Mouse (Mus musculus): ENCODE results near the gene Gm10382.
"Not testable (repeated sequence)": the region's sequence is repeated elsewhere in the genome, so short reads cannot be mapped to it uniquely, and the experiment has no call there.

Gm10382 gene

DNA sequence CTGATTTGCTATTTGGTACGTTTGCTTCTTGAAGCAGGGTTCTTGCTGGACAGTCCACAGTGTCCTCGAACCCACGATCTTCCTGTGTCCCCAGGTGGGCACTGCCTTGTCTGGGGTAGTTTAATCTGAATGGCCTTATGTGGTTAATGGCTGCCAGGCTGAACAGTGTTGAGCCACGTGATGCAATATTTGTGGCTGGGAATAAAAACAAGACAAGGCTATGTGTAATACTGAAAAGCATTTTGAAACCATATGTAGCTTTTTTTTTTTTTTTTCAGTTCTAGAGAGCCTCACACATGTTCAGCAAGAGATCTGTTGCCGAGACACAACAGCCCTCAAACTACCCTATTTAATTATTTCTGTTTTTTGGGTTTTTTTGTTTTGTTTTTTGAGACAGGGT is 21.0 kb upstream of the Gm10382 start:
- in situ Hi-C loops (cut with MboI; ENCODE audit: low sequenced_read_pairs): loop anchor here (10.0 kb wide), 1 partner anchor 93 kb away; no protein-coding TSS in a partner anchor

DNA sequence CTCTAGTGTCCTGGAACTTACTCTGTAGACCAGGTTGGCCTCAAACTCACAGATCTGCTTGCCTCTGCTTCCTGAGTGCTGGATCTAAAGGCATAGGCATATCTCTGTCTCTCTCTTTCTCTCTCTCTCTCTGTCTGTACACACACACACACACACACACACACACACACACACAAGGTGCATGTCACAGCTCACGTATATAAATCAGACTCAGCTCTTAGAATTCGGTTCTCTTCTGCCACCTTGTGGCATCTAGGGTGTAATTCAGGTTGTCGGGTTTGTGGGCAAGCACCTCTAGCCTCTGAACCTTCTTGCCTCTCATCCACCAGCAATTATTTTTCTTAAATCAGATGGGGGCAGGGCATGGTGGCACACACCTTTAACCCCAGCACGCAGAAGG is 20.6 kb upstream of the Gm10382 start:
- in situ Hi-C loops (cut with MboI; ENCODE audit: low sequenced_read_pairs): loop anchor here (10.0 kb wide), 1 partner anchor 94 kb away; no protein-coding TSS in a partner anchor

DNA sequence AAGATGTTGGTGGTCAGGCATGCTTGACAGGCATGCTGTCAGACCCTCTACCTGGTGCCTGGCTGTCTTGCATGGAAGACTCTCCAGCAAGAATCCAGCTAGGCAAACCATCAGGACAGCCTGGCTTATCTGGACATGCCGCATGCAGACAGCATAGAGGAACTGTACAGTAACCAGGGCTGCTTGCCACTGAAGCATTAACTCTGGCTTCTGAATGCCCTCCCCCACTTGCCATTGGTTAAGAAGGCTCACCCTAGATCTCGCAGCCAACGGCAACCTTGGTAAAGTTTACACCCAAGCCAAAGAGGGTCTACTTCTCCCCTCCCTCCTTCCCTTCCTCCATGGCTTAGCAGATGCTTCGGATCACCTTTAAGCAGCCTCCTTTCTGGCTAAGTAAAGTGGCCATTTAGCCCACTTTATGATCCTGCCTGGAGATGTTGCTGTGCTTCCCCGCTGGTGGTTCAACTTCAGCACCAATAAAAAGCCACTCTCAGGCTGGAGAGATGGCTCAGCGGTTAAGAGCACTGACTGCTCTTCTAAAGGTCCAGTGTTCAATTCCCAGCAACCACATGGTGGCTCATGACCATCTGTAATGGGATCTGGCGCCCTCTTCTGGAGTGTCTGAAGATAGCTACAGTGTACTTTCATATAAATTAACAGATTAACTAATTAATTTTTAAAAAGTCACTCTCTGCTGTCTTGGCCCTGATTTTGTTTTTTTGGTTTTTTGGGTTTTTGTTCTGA is 18.0 kb upstream of the Gm10382 start:
- in situ Hi-C loops (cut with MboI; ENCODE audit: low sequenced_read_pairs): loop anchor here (10.0 kb wide), 1 partner anchor 466 kb away; no protein-coding TSS in a partner anchor

DNA sequence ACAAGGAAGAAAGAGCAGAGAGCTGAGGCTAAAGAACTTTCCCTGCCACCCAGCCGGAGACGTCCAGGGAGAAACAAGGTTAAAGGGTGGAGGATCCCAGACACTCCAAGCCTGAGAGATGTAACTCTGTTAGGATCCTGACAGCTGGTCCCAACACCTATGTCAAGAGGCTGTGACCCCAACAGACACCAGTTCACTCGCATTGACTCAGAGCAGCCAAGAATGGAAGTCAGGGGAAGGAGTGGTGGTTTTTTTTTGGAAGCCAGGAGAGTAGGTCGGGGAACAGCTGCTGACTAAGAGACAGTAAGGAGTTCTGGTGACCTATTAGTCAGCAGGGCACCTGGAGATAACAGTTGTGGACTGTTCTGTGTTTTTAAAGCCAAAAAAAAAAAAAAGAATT is 17.1 kb upstream of the Gm10382 start:
- in situ Hi-C loops (cut with MboI; ENCODE audit: low sequenced_read_pairs): loop anchor here (10.0 kb wide), 1 partner anchor 467 kb away; no protein-coding TSS in a partner anchor

DNA sequence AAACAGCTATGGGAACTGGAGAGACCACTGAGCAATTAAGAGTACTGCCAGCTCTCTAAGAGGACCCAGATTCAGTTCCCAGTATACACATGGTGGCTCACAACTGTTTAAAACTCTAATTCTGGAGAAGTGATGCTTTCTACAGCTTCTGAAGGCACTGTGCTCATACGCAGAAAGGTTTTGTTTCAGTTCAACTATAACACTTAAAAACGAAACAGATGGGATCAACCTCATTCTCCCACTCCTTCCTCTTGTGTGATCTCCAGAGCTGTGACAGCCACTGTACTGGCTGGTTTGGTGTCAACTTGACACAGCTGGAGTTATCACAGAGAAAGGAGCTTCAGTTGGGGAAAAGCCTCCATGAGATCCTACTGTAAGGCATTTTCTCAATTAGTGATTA is 13.3 kb upstream of the Gm10382 start:
- in situ Hi-C loops (cut with MboI; ENCODE audit: low sequenced_read_pairs): loop anchor here (10.0 kb wide), 1 partner anchor 471 kb away; no protein-coding TSS in a partner anchor

DNA sequence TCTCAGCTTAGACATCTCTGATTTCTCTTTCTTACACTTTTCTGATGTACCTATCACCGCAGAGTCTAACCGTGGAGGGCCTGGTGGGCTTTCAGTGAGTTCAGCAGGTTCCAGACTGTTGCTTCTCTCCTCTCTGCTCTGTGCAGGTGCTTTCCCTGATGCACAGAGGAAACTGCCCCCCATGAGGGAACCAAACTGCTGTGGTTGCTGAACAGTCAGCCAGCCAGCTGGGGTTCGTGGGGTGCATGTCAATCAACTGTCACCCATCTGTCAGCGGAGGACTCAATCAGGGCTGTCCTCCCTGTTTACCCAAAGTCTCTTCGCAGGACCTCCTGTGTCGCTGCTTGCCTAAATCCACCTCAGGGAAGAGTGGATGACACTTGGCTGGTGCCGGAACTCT is 11.9 kb upstream of the Gm10382 start:
- in situ Hi-C loops (cut with MboI; ENCODE audit: low sequenced_read_pairs): loop anchor here (10.0 kb wide), 1 partner anchor 472 kb away; no protein-coding TSS in a partner anchor

DNA sequence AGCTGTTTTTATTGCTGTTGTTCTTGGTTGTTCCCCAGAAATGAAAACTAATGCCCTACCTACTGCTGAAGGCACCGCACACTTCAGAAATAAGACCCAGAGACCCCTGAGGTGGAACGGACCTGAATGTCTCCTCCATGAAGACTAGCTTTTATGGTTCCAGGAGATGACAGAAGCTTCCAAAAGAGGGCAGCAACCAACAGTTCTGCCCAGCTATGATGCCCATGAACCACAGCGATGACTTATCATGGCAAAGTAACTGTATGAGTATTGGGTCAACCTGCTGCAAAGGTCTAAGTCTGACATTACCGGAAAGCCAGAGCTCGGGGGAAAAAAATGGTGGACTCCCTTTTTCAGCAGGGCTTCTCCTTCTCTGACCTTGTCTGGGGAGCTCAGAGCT is 10.2 kb upstream of the Gm10382 start:
- in situ Hi-C loops (cut with MboI; ENCODE audit: low sequenced_read_pairs): loop anchor here (10.0 kb wide), 1 partner anchor 474 kb away; no protein-coding TSS in a partner anchor

DNA sequence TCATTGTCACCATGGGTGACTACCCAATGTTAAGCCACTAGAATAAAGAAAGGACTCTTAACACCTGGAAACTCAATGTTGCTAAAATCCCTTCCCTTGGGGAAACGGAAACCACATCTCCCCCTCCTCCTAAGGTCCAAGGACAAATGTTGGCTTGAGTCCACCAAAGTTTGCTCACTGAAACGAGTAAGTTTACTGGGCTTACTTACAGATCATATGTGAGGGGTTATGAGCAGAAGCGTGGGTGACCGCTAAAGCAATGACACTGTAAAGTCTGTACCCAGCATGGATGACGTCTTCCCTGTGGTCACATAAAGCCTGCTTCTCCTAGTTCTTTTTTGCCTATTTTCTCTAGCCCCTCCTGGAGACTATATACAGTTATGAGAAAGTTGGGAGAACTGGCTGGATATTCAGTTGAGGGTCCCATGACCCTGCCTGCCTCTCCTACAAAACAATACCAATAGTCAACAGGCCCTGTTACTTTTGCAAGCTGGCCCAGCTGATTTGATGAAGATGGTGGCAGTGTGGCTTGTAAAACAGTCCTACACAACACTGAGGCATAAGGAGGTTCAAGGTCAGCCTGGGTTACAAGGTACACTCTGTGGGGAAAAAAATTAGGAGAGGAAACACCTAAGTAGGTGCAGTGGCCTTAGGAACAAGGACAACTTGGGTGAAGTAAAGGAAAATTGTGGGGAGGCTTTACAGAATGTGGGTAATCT is 7.0 kb upstream of the Gm10382 start:
- in situ Hi-C loops (cut with MboI; ENCODE audit: low sequenced_read_pairs): no loop called here

DNA sequence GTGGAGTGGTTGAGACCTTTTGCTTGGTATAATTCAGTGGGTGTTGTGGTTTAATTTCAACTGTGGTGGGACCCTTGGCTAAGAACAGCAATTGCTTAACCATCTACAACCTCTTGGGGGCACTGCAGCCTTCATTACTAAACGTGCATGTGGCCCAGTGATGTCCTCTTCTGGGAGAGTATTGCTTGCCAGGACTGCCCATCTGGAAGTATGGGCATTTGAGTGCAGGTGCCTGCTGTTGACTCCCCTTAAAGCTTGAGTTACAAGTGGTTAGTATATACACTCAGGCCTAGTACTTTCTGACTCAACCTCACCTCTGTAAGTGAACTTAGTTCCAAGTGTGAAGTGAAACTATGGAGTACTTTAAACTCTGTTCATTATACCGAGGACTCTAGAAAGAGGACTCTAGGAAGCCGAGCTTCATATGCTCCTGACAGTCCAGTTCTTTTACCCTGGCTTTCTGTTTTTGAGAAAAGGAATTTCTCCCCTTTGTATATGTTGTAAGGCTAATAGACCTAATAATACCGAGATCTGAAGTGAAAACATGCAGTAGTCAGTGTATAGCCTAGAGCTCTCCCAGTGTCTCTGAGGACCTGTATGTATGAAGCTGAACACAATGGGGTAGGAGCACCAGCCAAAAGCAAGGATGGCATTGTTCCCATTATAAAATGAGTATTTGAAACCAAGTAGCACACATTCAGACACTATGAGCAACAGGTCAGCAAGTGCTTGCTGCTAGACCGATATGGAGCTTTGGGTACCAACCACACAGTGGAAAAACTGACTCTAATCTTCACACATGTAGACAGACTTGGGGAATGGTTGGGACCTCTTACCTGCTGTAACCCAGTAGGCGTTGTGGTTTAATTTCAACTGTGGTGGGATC is 6.2 kb upstream of the Gm10382 start:
- in situ Hi-C loops (cut with MboI; ENCODE audit: low sequenced_read_pairs): no loop called here

DNA sequence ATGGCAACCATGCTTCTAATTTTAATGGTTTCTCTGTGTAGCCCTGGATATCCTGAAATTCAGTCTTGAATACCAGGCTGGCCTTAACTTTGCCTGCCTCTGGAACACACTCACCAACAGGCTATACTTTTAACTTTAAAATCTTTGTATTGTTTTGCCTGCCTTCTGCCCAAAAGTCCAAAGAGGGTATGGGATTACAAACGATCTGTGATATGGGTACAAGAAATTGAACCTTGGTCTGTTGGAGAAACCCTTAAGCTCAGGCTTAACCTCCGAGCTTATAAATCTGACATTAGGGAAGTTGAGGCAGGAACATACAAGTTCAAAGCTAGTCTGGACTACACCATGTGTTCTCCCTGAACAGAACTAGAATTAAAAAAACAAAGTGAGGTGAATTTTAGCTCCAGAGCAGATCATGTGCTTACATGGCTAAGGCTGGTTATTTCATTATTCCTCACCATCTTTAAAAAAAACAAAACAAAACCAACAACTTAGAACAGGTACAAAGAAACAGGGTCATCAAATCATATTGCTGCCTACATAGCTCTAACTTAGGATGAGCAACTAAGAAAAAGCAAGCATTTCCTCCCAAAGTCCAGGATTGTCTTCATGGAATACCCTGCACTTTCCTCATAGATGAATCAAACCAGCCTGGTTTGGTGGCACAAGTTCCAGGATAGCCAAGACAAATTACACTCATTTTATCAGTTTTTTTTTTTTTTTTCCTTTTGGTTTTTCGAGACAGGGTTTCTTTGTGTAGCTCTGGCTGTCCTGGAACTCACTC is 5.3 kb upstream of the Gm10382 start:
- in situ Hi-C loops (cut with MboI; ENCODE audit: low sequenced_read_pairs): no loop called here

DNA sequence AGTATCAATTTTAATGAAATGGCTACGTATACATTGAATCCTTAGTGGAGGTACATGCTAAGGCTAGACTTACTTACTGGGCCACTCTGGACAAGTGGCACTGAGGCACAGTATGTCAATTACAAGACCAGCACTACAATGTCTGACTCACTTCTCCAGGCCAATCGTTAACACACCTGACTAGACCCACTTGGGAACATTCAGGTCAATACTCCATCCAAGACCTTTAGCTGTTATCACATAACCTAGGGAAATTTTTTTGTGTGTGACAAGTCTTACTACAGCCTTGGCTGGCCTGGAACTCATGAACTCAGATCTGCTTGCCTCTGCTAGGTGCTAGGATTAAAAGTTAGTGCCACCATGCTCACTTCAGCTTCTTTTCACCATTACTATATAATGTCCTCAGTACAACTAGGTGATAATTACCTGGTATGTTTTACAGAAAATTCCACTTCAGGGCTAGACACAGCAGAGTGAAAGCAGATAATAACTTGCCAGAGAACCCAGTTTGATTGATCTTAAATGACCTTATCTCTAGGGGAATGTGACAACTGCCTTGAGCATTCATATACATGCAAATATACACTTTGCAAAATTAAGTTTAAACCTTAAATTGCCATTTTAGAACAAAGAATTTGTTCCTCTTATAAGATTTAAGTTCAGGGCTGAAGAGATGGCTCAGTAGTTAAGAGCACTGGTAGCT is 4.5 kb upstream of the Gm10382 start:
- in situ Hi-C loops (cut with MboI; ENCODE audit: low sequenced_read_pairs): no loop called here

DNA sequence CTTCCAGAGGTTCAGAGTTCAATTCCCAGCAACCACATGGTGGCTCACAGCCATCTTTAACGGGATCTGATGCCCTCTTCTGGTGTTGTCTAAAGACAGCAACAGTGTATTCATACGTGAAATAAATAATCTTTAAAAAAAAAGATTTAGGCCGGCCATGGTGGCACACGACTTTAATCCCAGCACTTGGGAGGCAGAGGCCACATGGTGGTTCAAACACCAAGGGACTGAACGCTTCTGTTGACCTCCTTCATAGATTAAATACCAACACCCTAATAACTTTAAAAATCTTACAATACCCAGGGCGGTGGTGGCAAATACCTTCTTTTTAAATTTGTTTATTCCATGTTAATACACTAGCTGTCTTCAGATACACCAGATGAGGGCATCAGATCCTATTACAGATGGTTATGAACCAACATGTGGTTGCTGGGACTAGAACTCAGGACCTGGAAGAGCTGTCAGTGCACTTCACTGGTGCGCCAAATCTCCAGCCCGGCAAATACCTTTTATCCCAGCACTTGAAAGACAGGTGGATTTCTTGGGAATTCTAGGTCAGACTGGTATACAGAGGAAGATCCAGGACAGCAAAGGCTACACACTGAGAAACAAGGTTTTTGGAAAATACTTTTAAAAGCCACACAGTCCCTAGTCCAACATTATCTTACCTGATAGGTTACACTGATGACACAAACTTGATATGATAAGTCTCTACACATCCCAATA is 3.7 kb upstream of the Gm10382 start:
- in situ Hi-C loops (cut with MboI; ENCODE audit: low sequenced_read_pairs): no loop called here

DNA sequence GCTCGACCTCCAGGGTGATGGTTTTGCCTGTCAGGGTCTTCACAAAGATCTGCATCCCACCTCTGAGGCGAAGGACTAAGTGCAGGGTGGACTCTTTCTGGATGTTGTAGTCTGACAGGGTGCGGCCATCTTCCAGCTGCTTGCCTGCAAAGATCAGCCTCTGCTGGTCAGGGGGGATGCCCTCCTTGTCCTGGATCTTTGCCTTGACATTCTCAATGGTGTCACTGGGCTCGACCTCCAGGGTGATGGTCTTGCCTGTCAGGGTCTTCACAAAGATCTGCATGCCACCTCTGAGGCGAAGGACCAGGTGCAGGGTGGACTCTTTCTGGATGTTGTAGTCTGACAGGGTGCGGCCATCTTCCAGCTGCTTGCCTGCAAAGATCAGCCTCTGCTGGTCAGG is 1.8 kb upstream of the Gm10382 start:
- in situ Hi-C loops (cut with MboI; ENCODE audit: low sequenced_read_pairs): not testable (repeated sequence)

DNA sequence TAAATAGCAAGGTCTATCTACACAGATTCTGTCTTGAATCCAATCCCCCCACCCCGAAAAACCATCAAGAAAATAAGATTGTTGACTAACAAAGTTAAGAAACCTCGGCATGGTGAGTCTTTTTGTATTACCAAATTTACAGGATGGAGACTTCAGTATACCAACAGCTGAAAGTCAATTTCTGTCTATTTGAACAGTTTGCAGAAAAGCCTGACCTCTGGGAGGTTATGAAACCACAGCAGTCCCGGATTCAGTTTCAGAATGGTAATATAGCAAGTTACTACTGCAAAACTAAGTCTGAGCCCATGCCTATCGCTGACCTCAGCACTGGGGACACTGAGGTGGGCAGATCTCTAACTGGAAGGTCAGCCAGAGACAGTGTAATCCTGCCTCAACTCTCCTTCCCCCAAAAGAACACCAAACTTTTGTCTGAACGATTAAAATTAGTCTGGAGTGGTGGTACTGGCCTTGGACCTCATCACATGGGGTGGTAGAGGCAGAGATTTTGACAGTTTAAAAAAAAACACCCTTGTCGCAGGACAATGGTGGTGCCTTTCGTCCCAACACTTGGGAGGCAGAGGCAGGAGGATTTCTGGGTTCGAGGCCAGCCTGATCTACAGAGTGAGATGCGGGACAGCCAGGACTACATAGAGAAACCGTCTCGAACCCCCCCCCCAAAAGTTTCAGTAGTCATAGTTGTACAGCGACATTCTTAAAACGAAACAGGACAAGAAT is 597 bp upstream of the Gm10382 start:
- in situ Hi-C loops (cut with MboI; ENCODE audit: low sequenced_read_pairs): no loop called here

DNA sequence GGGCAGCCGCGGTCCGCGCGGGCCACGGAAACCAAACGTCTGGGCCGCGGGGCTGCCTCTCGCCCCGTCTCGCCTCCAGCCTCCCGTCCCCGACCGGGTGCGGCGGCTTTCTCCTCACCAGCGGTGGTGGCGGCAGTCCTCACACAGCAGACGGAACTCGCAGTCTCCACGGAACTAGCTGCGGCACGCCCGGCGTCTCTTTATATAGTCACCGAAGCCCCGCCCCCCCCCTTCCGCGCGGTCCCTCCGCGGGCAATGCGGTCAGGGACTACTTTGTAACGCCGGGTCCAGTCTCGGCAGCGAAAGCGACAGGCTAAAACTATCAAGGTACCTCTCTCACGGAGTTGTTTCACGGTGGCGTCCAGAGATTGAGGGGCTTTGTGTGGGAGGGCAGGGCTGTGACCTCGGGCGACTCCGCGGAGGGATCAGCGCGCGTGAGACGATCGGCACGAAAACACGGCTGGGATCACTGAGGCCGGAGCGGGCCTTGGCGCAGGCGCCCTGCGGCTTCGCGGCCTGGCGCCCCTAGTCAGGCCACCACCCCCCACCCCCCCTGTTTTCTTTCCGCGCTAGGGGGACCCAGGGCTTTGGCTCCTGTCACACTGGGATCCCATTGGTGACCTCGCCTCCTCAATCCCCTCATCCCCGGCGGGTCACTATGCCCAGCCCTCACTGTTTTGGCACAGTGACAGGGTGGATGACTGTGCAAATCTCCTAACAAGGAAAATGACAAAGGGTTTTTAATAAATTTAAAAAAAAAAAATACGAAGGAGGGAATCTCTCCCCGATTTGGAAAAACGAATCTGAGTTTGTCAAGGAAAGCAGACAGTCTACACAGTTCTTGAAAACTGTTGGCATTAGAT is 688 bp downstream of the Gm10382 start, which contains the start of gene Ubc:
Ubc (minus strand) TSS at position 624 of the 863 bp plus-strand sequence.
- in situ Hi-C loops (cut with MboI; ENCODE audit: low sequenced_read_pairs): no loop called here

DNA sequence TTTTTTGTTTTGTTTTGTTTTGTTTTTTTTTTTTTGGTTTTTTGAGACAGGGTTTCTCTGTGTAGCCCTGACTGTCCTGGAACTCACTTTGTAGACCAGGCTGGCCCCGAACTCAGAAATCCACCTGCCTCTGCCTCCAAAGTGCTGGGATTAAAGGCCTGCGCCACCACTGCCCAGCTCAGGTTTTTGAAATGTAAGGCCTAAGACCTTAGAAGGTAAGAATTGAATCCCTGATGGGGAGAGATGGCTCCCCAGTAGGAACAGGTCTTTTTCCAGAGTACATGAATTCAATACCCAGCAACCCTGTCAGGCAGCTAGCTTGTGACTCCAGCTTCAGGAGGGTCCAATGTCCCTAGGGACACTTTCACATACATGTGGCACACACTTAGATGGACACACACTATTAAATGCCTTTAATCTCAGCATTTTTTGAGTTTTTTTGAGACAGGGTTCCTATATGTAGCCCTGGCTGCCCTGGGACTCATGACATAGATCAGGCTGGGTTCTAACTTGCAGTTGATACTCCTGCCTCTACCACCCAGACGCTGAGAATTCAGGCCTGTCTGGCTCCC is 1.9 kb downstream of the Gm10382 start:
- in situ Hi-C loops (cut with MboI; ENCODE audit: low sequenced_read_pairs): no loop called here

DNA sequence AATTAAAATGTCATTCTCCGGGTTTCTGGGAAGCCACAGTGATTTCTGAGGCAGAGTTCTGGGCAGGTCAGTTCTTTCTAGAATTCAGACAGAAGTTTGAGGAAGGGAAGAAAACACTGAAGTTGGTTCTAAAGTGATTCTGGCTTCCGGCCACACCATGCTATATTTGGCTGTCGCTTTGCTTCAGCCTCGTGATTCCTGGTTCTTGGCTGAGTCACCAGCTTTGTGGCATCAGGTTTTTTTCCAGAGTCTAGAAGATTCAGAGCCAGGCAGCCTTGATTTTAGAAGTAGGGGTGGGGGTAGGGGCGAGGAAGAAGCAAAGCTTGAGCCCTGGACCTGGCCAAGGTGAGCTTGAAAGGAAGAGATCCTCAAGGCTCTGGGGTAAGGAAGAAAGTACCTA is 2.5 kb downstream of the Gm10382 start:
- in situ Hi-C loops (cut with MboI; ENCODE audit: low sequenced_read_pairs): no loop called here

All from CH12F3 (cell line).